Mouse (Mus musculus) stomach, embryonic 16.5 days (tissue): ENCODE data around the gene Rell1. TPM values are rescaled to one million over a fixed set of nuclear protein-coding genes. Genes with fewer than 3 reads are reported as not detected.
A peak's percentile ranks its signal among the peaks of the same experiment; 100 is the strongest.
"Not testable (repeated sequence)": the region's sequence is repeated elsewhere in the genome, so short reads cannot be mapped to it uniquely, and the experiment has no call there.

Experiments
- ATAC-seq: fragments of 200-750 bp; cut with Nextera tagmentation; 2 replicates; pipeline ENCODE4 v1.8.0; 2017; ENCODE audit warnings: moderate number of reproducible peaks, moderate TSS enrichment; ENCODE audit not compliant: insufficient read depth, low FRiP score
- H3K27ac ChIP-seq: fragments of 300-500 bp; sonication (generic); 2 replicates; pipeline ENCODE4 v1.5.1; 2014; ENCODE audit warnings: low read length
- H3K27me3 ChIP-seq: fragments of 300-500 bp; sonication (generic); 2 replicates; pipeline ENCODE4 v1.6.1; 2014; ENCODE audit warnings: low read length, control low read depth, mixed read lengths; ENCODE audit not compliant: control insufficient read depth, insufficient read depth
- H3K36me3 ChIP-seq: fragments of 300-500 bp; sonication (generic); 2 replicates; pipeline ENCODE4 v1.6.1; 2014; ENCODE audit warnings: low read length; ENCODE audit not compliant: control insufficient read depth, insufficient read depth
- H3K4me1 ChIP-seq: fragments of 300-500 bp; sonication (generic); 2 replicates; pipeline ENCODE4 v1.6.1; 2014; ENCODE audit warnings: low read length, control low read depth, mixed read lengths; ENCODE audit not compliant: control insufficient read depth, insufficient read depth
- H3K4me2 ChIP-seq: fragments of 300-500 bp; sonication (generic); 2 replicates; pipeline ENCODE4 v1.6.1; 2014; ENCODE audit warnings: low read depth, low read length, mixed read lengths
- H3K4me3 ChIP-seq: fragments of 300-500 bp; sonication (generic); replicated peaks from 2 replicates; pipeline ENCODE4 v1.5.1; 2014; ENCODE audit warnings: mild to moderate bottlenecking, low read length
- H3K9ac ChIP-seq: fragments of 300-500 bp; sonication (generic); 2 replicates; pipeline ENCODE4 v1.6.1; 2014; ENCODE audit warnings: low read length
- H3K9me3 ChIP-seq: fragments of 300-500 bp; sonication (generic); replicated peaks from 2 replicates; pipeline ENCODE4 v1.6.1; 2016; ENCODE audit warnings: low read length, control low read depth; ENCODE audit not compliant: control insufficient read depth
- WGBS: fragments of 180-500 bp; shearing (Covaris S2); extraction: QIAGEN DNeasy Blood & Tissue Kit; methylation state at CpG from one replicate; pipeline ENCODE4 v1.1.7; 2014; 5-methylcytosine and 5-hydroxymethylcytosine counted together
- polyA plus RNA-seq: library from polyadenylated mRNA; unstranded; fragments of >200 nt; fragmentation: Nextera tagmentation; extraction: Ambion mirVana; gene quantifications from 2 replicates; pipeline ENCODE4 v1.2.1, GENCODE M21; 2015

Gene Rell1
- polyA plus RNA-seq, 1 experiment from 2014 or later: 23.1 TPM

- ATAC-seq: no peak
- H3K27me3 ChIP-seq: no peaks in the 10 kb centered on the region
- H3K4me1 ChIP-seq: no peaks in the 10 kb centered on the region
- 46% methylated on average over 1 of the region's 1 CpGs for WGBS
- H3K9ac ChIP-seq: no peak overlapping the region
- H3K27ac ChIP-seq: no peak overlapping the region
- H3K4me2 ChIP-seq: no peak overlapping the region
- no peaks in the 10 kb centered on the region for H3K36me3 ChIP-seq
- H3K9me3 ChIP-seq: no peaks in the 10 kb centered on the region
- no peak overlapping the region for H3K4me3 ChIP-seq
Measured at GRCm38 (mm10) chr5:63914896-63915295, 53.8 kb downstream of the Rell1 start.

GRCm38 (mm10) chr5:63910171-63910960 lies 58.3 kb downstream of the Rell1 start:
- ATAC-seq: no peak
- Histone ChIP-seq H3K4me2 (no peak overlapping the region), H3K27ac (no peak overlapping the region), H3K9me3 (no peaks in the 10 kb centered on the region), H3K36me3 (no peaks in the 10 kb centered on the region), H3K9ac (no peak overlapping the region), H3K27me3 (no peaks in the 10 kb centered on the region), H3K4me1 (no peaks in the 10 kb centered on the region), H3K4me3 (no peak overlapping the region)
- 62% methylated on average over 10 of the region's 10 CpGs for WGBS

DNA sequence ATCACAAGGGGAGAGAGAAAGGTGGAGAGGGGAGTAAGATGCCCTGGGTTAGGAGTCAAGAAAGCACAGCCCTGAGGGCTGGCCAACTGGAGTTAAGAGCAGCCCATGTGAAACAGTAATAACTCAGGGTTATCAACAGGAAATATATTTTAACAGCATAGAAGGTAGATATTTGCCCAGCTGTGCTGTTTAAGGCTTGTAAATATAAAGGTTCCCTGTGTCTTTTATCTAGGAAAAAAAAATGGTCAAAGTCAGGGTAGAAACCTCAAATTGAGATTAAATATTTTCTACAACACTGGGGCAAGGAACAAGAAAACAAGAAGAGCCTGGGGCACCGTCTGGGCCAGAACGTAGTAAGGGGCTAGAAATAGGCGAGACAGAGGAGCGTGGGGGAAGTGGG lies 61.2 kb downstream of the Rell1 start:
- Histone ChIP-seq H3K4me2 (no peak overlapping the region), H3K4me1 (no peaks in the 10 kb centered on the region), H3K9me3 (no peaks in the 10 kb centered on the region), H3K4me3 (no peak overlapping the region), H3K9ac (no peak overlapping the region), H3K27ac (0 out of 2 replicates have a peak overlapping the region, but pooled peaks have one; percentile 6), H3K36me3 (no peaks in the 10 kb centered on the region), H3K27me3 (no peaks in the 10 kb centered on the region)
- no peak for ATAC-seq
- WGBS: 44% methylated on average over 4 of the region's 4 CpGs

- ATAC-seq: peak; percentile 70; the same call in 1 of the 2 replicates
- Histone ChIP-seq H3K9ac (no peak overlapping the region), H3K4me2 (no peak overlapping the region), H3K4me3 (no peak overlapping the region), H3K27ac (no peak overlapping the region), H3K4me1 (no peaks in the 10 kb centered on the region), H3K9me3 (no peaks in the 10 kb centered on the region), H3K27me3 (no peaks in the 10 kb centered on the region), H3K36me3 (no peaks in the 10 kb centered on the region)
- 32% methylated on average over 13 of the region's 13 CpGs for WGBS
Measured at GRCm38 (mm10) chr5:63906149-63907093, 62.3 kb downstream of the Rell1 start.

- WGBS: 55% methylated on average over 3 of the region's 3 CpGs
- no peaks in the 10 kb centered on the region for H3K9me3 ChIP-seq
- H3K36me3 ChIP-seq: 0 out of 2 replicates have a peak, but pooled peaks cover 5% of the 10 kb centered on the region
- H3K9ac ChIP-seq: no peak overlapping the region
- H3K4me2 ChIP-seq: no peak overlapping the region
- H3K4me1 ChIP-seq: no peaks in the 10 kb centered on the region
- H3K4me3 ChIP-seq: no peak overlapping the region
- ATAC-seq: no peak
- no peak overlapping the region for H3K27ac ChIP-seq
- no peaks in the 10 kb centered on the region for H3K27me3 ChIP-seq
Measured at GRCm38 (mm10) chr5:63903329-63903728, 65.4 kb downstream of the Rell1 start.

DNA sequence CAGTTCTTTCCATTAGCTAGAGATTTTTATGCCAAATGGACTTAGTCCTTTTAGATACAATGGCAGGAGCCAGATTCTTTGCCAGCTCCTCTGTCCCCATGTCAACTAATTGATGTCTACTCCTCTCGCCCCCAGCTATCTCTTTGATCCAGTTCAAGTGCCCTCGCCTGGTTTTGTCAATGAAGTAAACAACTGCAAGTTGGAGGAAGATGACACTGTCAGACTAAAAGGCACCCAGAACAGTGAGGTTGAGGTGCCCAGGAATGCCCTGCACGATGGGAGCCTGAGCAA lies 70.9 kb downstream of the Rell1 start:
- Histone ChIP-seq H3K9ac (no peak overlapping the region), H3K4me2 (no peak overlapping the region), H3K9me3 (no peaks in the 10 kb centered on the region), H3K36me3 (0 out of 2 replicates have a peak, but pooled peaks cover 5% of the 10 kb centered on the region), H3K27me3 (no peaks in the 10 kb centered on the region), H3K4me1 (peaks cover 4% of the 10 kb centered on the region), H3K27ac (no peak overlapping the region), H3K4me3 (no peak overlapping the region)
- 75% methylated on average over 3 of the region's 3 CpGs for WGBS
- ATAC-seq: no peak

GRCm38 (mm10) chr5:63897001-63897819 lies 71.5 kb downstream of the Rell1 start:
- H3K4me2 ChIP-seq, H3K9me3 ChIP-seq, H3K27ac ChIP-seq, H3K4me3 ChIP-seq, ATAC-seq, H3K9ac ChIP-seq, H3K27me3 ChIP-seq, H3K36me3 ChIP-seq: not testable (repeated sequence)
- peaks cover 10% of the 10 kb centered on the region for H3K4me1 ChIP-seq
- WGBS: 84% methylated on average over 5 of the region's 5 CpGs

- Histone ChIP-seq H3K27ac (peak overlapping the region; percentile 76), H3K4me2 (no peak overlapping the region), H3K36me3 (no peaks in the 10 kb centered on the region; the same call in 1 of the 2 replicates), H3K4me1 (peaks cover 11% of the 10 kb centered on the region), H3K9me3 (no peaks in the 10 kb centered on the region), H3K27me3 (no peaks in the 10 kb centered on the region), H3K9ac (no peak overlapping the region), H3K4me3 (no peak overlapping the region)
- ATAC-seq: peak; percentile 79; the same call in 1 of the 2 replicates
- WGBS: 47% methylated on average over 6 of the region's 6 CpGs
Measured at GRCm38 (mm10) chr5:63891912-63892311, 76.8 kb downstream of the Rell1 start.
